Mouse (Mus musculus) layer of hippocampus, adult 8-10 months (tissue): Measurements from ENCODE around the gene Nav2. TPM values are rescaled to one million over a fixed set of nuclear protein-coding genes. Genes with fewer than 3 reads are reported as not detected.

Experiments used
- DNase-seq, 2 experiments: peaks; one replicate each; pipeline ENCODE4 v3.0.0; 2022; ENCODE audit warnings: low spot score in 2 of 2
- total RNA-seq, 4 experiments: library from RNA; stranded (reverse); gene quantifications; 2 replicates each; pipeline ENCODE4 v1.2.4; 2022

The Nav2 gene
- total RNA-seq, 4 experiments from 2014 or later = 87.2 to 113 (median 96.0) TPM

DNA sequence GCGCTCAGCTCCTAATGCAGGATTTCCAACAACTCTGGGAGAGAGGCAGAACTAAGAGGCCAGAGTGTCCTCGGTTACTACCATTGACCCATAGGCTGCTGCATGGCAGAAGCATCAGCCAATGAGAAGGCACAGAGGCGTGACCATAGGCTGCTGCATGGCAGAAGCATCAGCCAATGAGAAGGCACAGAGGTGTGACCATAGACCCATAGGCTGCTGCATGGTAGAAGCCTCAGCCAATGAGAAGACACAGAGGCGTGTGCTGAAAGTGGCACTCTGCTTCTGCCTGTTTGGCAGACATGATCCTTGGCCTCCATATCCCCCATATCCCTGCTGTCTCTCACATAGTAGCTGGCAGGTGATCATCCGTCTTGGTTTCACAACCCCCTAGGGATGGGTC lies 520.4 kb downstream of the Nav2 start:
- no peak for DNase-seq

DNA sequence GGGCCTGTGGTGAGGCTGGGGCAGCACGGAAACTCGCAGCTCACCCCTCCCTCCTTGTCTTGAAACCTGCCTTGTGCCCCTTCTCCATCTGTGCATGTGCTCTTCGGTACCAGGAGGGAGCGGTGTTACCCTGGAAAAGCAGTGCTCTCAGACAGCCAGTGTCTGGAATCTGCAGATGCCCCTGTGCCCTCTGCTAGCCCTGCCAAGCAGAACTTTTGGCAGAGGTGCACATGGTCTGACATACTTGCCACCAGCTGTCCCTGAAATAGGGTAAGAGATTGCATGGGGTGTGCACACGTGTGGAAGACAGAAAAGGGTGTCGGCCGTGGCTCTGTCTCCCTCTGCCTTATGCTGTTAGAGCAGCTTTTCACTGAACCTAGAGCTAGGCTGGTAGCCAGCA lies 522.3 kb downstream of the Nav2 start:
- DNase-seq = no peak

DNA sequence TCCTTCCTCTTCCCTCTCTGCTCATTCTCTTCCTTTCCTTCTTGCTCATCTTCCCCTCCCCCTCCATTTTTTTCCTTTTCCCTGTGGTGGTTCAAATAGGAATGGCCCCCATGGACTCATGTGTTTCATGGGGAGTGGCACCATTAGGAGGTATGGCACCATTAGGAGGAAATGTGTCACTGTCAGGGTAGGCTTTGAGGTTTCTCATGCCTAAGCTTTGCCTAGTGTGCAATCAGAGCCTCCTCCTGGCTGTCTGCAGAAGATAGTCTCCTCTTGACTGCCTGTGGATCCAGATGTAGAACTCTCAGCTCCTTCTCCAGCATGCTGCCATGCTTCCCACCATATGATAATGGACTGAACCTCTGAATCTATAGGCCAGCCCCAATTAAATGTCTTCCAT lies 525.4 kb downstream of the Nav2 start:
- DNase-seq = no peak

DNA sequence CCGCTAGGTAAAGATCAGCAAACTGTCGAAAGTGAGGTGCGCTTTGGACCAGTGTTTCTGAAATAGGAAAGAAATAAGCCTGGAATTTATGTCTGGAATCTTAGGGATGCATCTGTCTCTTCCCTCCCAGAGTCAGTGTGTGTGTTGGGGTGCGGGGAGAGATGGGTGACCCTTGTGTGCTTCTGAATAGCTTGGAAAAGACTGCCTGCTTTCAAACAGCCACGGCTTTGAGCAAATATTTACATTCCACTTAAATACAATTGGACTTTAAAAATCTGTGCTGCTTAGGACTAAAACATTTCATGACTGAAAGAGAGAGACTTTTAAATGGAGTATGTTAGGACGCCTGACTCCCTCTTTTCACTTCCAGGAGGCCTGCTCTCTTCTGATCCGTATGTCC lies 528.0 kb downstream of the Nav2 start:
- DNase-seq = no peak

DNA sequence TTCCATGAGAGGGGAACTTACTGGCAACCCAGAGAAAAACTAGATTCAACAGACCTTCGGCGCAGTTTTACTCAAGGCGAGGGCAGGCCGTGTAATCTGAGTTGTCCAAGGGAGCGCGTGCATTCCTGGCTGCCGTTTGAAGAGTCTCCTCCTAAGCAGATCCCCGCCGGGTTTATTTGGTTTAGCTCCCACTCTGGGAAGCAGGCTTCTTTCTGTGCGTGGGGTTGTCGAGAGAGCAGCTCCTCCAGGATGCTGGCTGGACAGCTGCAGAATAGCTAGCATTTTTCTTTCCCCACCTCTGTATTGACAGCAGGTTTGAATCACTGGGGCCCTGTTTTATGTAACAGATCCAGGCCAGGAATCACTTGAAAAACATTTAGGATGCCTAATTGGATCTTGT lies 529.4 kb downstream of the Nav2 start:
- DNase-seq = peak in 1 of 2 experiments; percentile 53

DNA sequence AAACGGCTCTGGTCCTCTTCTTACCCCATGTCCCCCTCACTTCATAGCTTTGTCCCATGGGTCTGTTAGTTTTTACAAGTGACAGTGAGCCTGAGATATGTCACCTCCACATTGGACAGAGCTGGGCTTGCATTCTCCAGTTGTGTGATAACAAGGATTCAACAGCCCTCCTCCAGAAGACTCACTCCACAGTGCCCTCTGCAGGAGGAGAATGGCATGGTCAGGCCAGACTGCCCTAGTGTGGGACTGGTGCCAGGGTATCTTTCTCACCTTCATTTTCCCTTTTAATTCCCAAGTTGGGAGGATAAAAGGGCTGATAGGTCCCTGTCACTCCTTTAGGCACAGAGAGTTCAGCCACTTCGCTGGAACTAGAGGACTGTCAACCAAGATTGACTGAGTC lies 530.6 kb downstream of the Nav2 start:
- DNase-seq = no peak

DNA sequence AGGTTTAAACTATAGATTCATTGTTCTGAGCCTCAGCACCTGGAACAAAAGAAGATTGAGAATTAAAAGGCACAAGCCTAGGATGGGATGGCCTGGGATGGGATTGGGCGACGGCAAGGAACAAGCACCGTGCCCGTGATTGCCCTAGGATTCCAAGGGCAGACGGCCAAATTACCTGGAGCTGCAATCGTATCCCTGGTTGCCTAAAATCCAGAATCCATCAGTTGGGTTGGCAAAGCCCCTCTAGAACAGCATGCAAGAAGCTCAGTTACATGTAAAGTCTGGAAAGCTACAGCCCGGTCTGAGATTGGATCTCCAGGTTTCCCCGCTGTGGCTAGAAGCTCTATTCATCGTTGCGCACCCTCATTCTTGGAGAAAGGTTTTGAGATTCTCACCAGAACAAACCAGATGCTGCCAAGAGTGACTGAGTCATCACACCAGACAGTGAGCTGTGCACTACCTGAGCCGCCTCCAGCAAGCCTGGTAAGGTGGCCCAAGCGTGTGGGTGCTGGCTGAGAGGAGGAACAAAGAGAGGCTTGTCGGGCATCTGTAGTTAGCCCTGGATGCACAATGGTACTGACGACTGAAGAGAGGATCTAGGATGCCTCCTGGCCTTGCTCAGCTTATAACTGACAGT lies 531.9 kb downstream of the Nav2 start:
- peak; percentile 44 to 51 for DNase-seq

DNA sequence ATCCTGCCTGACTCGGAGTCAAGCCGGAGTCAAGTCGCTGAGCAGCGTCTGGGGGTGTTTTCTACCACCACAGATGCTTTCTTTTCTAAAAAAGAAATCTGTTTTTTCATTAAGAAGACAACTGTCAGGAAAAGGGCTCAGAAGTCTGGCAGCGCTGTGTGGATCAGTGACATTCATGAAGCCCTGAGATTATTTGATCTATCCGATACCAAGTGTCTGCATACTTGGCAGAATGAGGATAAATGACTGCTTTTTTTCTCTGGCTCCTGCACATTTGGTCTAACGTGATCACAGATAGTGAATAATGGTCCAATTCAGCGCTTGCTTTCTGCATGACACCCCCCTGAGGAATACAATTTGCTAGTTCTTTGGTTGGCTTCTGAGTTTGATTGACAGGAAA lies 533.7 kb downstream of the Nav2 start:
- no peak for DNase-seq

DNA sequence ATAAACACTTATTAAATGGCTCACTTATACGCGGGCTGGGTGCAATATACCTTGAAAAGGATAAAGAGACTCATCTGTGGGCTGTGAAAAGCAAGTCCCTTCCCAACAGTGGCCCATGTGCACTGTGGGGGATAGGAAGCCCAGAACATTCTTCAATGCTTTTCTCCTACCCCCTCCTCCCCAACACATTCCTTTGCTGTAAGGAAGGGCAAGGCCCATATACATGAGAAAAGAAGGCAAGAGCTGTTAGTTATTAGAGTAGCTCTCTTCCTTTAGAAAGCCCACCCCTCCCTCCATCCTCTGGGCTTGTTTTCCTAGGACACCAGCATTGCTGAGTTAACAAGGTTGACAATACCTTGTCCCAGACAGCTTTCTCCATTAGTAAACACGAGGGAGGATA lies 540.1 kb downstream of the Nav2 start:
- no peak for DNase-seq

DNA sequence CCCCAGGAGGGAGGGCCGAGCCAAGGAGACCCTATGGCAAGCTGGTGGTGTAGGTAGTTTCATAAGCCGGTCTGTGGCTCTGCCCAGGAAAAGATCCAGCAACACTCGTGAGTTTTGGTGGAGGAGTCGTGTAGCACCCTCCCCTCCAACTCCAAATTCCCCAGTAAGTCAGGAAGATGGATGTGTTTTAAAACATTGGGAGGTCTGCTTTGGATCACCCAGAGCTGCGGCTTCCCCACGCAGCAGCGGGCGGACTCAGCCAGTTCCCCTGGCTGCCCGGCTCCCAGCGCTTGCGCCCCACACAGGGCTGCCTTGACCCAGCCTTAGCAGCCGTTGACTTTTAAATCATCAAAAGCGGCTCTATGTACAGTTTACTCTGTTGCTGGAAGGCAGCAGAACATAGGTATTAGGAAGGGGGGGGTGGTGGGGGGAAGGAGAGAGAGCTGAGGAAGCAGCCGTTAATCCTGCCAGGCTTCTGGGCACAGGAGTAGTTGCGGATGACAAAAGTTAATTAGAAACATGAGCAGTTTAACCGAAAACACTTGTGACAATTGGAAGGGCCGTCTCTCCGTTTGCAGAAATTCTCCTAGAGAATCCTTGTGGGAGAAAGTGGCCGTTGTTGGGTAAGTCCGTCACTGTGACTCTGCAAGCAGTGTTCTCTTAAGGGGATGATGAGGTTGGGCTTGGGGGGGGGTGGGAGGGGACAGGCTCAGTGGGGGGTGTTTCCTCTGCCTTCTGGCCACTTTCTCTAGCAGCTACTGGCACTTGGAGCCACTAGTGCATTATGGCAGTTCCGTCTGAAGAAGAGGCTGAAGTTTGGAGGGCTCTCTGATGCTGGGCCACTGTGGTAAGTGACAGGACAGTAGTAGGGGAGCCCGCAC lies 542.0 kb downstream of the Nav2 start:
- DNase-seq = no peak

DNA sequence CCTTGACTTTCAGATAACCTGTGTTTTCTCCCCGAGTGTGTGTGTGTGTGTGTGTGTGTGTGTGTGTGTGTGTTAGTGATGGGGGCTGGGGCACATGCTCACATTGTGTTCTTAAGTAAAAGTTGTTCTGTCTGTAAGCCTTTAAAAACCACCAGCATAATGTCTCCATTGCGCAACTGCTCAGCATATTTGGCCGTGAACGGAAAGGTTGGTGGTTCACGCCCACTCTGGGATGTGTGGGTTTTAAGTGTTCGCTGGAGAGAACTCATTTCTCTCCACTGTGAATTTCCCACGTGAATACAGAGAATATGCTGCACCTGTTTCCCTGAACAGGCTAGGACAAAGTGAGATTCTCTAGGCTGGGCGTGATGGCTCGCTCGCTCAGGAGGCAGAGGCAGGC lies 542.7 kb downstream of the Nav2 start:
- peak; percentile 52 to 55 for DNase-seq

DNA sequence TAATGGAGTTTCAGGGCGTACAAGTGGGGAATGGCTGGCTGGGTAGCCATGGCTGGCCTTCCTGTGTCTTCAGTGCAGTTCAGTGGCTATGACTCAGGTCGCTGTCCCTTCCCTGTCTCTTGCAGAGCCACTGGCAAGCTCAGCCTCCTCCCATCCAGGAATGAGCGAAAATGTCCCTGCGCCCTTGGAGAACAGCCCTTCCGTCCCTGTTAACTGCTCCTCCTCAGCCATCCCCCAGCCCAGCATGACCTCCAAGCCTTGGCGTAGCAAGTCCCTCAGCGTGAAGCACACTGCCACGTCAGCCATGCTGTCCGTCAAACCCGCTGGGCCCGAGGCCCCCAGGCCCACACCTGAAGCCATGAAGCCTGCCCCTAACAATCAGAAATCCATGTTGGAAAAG lies 543.8 kb downstream of the Nav2 start:
- no peak for DNase-seq

DNA sequence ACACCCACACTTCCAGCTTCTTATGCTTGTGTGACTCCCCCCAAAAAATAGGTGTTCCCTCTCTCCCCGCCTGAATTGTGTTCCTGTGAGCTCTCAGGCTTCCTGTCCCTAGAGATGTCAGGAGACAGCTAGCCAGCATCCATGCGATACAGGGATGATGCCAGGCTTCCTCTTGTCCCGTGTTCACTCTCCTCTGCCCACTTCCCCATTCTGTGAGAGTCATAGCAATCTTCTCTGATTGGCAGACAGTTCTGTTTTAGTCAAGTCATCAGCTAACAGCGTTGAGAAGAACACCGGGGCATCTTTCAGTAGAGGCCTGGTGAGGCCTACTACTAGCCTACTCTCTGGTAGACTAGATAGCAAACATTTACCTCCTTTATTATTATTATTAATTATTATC lies 546.1 kb downstream of the Nav2 start:
- no peak for DNase-seq

DNA sequence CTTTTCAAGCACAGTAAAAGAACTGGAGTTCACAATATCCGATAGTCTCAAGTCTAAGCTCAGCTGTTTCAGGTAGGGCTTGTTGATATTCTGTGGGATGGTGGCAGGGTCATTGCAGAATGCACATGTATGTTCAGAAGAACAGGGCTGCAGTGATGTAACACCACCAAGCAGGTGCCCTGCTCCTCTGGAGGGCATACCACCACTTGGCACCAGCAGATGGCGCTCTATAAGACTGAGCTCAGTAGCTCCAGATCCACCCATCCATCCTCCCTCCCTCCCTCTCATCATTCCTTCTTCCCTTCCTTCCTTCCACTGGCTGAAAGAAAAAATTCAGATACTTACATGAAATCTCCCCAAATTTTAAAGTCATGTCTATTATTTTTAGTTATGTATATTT lies 547.6 kb downstream of the Nav2 start:
- peak in 1 of 2 experiments; percentile 52 for DNase-seq

DNA sequence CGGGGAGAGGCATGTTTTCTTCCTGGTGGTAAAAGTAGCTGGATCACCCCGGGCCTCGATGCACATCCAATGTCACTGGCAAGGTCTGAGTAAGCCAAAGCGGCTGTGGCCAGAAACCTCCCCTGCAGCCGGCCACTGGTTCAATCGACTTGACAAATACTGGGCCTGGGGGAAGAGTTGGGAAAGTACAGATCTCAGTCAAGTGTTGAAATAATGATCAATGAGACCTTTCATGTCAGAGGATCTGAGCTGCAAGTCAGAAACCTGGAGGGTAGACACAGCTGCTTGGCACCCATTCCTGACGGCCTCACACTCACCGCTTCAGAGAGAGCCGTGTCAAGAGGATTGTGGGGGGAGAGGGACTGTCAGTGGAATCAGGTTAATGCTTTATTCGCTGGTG lies 548.9 kb downstream of the Nav2 start:
- DNase-seq = no peak

DNA sequence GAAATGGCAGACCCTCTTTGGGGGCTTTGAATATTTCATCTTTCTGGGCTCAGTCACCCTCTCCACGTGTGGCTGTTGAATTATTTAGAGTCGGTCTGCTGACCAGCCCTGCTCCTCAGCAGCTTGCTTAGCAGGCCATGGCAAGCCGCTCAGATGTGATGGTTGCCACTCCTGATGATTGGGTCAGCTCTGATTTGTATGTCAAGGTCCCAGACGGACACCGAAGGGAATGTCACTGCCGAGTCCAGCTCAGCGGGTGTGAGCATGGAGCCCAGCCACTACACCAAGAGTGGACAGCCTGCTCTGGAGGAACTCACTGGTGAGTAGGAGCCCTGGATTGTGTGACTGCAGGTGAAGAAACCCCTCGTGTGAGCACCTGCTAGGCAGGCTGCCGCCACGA lies 549.4 kb downstream of the Nav2 start:
- no peak for DNase-seq

DNA sequence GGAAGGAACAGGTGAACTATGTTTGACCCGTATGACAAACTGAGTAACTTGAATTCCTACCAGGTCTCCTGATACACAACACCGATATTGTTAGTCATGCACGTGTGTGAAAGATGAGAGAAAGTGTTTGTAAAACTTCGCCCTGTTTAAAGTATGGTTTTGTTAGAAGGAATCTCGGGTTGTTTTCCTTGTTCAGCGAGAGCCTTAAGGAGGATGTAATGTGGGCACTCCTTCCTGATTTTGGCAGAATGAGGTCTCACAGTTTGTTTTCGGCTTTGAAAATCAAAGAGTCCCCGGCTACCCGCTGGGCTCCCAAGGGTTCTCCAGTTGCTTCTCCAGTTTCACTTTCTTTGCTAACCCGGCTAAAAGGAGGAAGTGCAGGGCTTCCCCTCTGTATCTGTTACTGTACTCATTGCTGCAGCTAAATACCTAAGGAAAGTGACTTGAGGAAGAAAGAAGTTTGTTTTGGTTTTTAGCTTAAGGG lies 553.9 kb downstream of the Nav2 start:
- no peak for DNase-seq

DNA sequence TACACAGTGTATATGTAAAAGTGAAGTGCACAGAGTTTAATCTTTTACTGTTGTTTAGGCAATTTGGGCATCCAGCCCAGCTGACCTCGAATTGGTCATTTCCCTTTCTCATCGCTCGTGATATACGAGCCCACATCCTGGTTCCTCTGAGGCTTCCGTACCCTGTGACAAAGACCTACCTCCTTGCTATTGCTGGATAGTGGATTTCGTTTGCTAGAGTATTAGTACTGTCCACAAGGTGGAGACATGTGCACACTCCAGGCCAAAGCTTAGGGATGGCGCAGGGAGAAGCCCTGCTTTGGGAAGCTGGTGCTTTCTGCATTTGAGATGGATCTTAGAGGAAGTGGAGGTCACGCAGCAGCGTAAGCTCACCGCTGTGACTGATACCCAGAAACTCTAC lies 559.3 kb downstream of the Nav2 start:
- DNase-seq = peak in 1 of 2 experiments; percentile 52

DNA sequence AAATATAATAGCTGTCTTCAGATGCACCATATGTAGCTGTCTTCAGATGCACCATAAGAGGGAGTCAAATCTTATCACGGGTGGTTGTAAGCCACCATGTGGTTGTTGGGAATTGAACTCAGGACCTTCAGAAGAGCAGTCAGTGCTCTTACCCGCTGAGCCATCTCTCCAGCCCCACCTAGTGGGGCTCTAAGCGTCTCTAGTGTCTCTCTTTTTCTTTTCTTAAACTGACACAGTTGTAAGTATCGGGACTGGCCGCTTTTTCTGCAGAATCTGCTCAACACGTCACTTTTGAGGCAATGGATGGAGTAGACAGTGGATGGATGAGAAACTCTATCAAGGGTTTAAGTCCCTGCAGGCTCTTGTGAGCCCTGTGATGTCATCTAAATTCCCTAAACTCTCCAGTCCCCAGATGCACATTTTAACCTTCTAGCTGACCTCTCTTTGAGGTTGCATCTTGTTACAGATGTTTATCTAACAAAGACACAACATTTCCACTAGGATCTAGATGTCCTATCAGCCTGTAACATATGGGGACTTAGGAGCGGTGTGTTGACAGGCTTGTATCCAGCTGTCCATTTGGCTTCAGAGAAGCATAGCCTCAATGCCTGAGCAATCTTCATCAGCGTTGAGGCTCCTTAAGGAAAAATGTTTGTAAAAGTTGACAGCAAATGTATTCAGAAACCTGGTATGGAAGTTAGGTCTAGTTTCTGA lies 560.1 kb downstream of the Nav2 start:
- no peak for DNase-seq

DNA sequence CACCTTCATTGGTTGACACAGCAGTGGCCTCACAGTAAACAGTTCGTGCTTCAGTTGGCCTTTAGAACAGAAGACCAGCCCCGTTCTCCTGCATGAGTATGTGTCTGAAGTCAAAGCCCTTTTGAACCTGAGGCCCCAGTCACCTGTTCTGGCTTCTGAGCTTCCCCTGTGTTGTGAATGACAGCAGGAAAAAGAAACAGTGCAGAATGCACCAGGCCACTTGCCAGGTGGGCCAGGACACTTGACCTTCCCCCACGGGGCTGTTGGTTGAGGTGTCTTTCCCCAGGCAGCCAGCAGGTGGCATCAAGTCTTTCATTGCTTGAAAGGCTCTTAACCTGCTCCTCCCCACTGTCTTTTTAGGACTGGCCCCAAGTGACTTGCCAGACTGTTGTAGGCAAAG lies 562.8 kb downstream of the Nav2 start:
- DNase-seq = no peak

DNA sequence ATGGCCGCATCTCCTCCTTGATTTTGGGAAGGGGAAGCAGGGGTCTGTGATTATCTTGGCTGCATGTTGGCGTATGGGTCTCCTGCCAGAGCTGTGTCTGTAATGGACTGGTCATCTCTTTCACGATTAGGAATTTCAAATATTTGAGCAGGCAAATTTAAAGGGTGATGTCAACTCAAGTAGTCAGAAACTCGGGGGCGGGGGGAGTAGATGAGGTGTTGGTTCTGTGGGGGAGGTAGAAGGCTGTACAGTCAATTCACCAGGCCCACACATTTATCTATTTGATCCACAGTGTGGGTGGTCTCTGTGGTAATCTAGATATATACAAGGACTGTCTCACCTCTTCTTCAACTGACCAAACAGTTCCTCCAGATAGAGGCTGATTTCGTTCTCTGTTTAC lies 566.8 kb downstream of the Nav2 start:
- no peak for DNase-seq

DNA sequence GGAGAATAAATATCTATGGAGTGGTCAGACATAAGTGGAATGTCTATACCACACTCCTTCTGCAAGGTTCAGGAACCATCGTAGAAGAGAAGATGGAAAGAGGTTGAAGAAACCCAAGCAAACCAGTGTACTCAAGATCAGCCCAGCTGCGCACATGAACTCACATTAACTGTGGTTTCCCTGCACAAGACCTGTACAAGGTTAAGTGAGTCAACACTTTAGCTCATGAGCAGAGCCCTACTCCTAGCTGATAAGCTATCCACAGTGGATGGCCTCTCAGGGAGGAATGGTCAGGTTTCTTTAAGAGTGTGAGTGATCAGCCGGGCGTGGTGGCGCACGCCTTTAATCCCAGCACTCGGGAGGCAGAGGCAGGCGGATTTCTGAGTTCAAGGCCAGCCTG lies 567.6 kb downstream of the Nav2 start:
- no peak for DNase-seq
